Mouse (Mus musculus) B cell, adult (primary cell): Measurements from ENCODE around the gene Ifne. TPM values are rescaled to one million over a fixed set of nuclear protein-coding genes. Genes with fewer than 3 reads are reported as not detected.

ENCODE experiments used
- total RNA-seq: library from RNA; stranded (reverse); gene quantifications from 4 replicates; pipeline ENCODE4 v1.2.4, GENCODE M21; 2023; ENCODE audit not compliant: inconsistent age

Ifne gene
- total RNA-seq: not detected in 4 replicates

DNA sequence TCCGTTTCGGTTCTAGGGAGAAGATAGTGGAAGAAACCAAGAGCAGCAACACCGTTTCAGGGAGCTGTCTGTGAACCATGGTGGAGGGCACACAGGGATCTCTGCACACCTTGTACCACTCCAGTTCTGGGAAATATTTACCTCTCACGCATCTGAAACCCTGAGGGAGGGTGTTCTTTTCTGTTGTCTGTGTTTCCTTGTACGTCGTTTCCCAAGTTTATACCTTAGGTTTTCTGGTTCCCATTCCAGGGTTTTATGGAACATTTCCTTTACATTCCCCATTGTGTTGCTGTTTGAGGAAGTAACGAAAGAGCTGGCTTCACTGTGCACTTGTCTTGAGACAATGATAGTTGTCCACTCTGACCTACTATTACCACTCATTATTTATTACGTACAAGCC lies at the start of gene Ifne:
Gene Ifne (minus strand): TSS at position 101 of the 400 bp plus-strand sequence.

DNA sequence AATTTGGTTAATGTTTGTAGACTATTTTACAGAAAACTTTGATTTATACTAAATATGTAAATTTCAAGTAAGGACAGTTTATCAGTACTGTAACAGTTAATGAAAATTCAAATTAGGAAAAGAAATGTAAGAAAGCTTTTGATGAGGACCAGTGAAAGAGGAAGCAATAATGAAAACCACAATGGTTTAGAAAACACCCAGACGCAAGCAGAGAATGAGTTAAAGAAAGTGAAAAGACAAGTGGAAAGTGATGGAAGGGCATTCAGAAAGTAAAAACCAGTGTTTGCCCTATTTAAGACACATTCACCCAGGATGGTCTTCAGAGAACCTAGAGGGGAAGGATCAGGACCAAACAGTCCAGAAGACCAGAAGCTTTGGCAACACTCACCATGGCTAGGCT lies 30.3 kb downstream of the Ifne start, which contains the start of gene Ifna1:
Gene Ifna1 (plus strand): TSS at position 390 of the 400 bp plus-strand sequence.

DNA sequence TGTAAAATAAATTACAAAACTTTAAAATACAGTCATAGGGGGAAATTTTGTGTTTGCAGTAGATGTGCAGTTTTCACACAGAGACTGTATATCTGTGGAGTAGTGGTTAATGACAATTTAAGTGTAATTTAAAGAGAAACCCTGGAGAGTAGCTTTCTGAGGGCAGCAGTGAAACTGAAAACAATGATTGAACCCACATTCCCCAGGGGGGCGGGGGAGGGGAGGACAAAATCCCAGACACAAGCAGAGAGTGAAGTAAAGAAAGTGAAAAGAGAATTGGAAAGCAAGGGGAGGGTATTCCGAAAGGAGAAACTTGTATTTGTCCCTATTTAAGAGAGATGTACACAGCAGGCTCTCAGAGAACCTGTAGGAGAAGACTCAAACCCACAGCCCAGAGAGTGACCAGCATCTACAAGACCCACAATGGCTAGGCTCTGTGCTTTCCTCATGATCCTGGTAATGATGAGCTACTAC lies 38.5 kb downstream of the Ifne start, which contains the start of gene Ifna4:
Gene Ifna4 (plus strand): TSS at position 424 of the 474 bp plus-strand sequence.

DNA sequence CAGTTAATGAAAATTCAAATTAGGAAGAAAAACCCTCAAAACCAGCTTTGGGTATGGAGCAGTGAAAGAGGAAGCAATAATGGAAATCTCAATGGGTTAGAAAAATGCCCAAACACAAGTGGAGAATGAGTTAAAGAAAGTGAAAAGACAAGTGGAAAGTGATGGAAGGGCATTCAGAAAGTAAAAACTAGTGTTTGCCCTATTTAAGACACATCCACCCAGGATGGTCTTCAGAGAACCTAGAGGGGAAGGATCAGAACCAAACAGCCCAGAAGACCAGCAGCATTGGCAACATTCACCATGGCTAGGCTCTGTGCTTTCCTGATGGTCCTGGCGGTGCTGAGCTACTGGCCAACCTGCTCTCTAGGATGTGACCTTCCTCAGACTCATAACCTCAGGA lies 44.8 kb downstream of the Ifne start, which contains the start of gene Ifna5:
Gene Ifna5 (plus strand): TSS at position 301 of the 400 bp plus-strand sequence.

Other genes starting within 250 kb of the Ifne start
- gene C87499, start 245.8 kb downstream of the Ifne start, total RNA-seq: not detected in 4 replicates
- gene Ifna13, start 235.7 kb downstream of the Ifne start, total RNA-seq: not detected in 4 replicates
- gene Ifna16, start 203.3 kb downstream of the Ifne start, total RNA-seq: not detected in 4 replicates
- not detected in 4 replicates for gene Ifna2, start 196.3 kb downstream of the Ifne start, total RNA-seq
- gene Ifnab, start 188.8 kb downstream of the Ifne start, total RNA-seq: not detected in 4 replicates
- not detected in 4 replicates for gene Gm26566, start 158.4 kb downstream of the Ifne start, total RNA-seq
- gene Klhl9, start 157.7 kb downstream of the Ifne start, total RNA-seq: 16.1 to 18.8 TPM (median 16.6 TPM) in 4 replicates
- not detected in 4 replicates for gene Gm13271, start 125.3 kb downstream of the Ifne start, total RNA-seq
- not detected in 4 replicates for gene Gm13283, start 120.1 kb downstream of the Ifne start, total RNA-seq
- gene Gm13290, start 106.4 kb downstream of the Ifne start, total RNA-seq: not detected in 4 replicates
- not detected in 4 replicates for gene Gm13289, start 103.3 kb downstream of the Ifne start, total RNA-seq
- not detected in 4 replicates for gene Gm13272, start 100.4 kb downstream of the Ifne start, total RNA-seq
- not detected in 4 replicates for gene Ifnz, start 98.1 kb downstream of the Ifne start, total RNA-seq
- not detected in 4 replicates for gene Gm13276, start 94.5 kb downstream of the Ifne start, total RNA-seq
- not detected in 4 replicates for gene Gm13277, start 91.6 kb downstream of the Ifne start, total RNA-seq
- gene Gm13278, start 88.7 kb downstream of the Ifne start, total RNA-seq: not detected in 4 replicates
- gene Gm13275, start 85.7 kb downstream of the Ifne start, total RNA-seq: not detected in 4 replicates
- gene Gm13279, start 82.8 kb downstream of the Ifne start, total RNA-seq: not detected in 4 replicates
- 0.36 TPM in 1 of 4 replicates, not detected in the others for gene Gm13285, start 80.5 kb downstream of the Ifne start, total RNA-seq
- not detected in 4 replicates for gene Gm13287, start 76.9 kb downstream of the Ifne start, total RNA-seq
- not detected in 4 replicates for gene Gm13288, start 74.7 kb downstream of the Ifne start, total RNA-seq
- gene Ifna7, start 64.0 kb downstream of the Ifne start, total RNA-seq: not detected in 4 replicates
- gene Ifna11, start 60.2 kb downstream of the Ifne start, total RNA-seq: not detected in 4 replicates
- not detected in 4 replicates for gene Ifna6, start 52.8 kb downstream of the Ifne start, total RNA-seq
- not detected in 4 replicates for gene Ifna5, start 44.7 kb downstream of the Ifne start, total RNA-seq
- not detected in 4 replicates for gene Ifna4, start 38.3 kb downstream of the Ifne start, total RNA-seq
- gene Ifna1, start 30.1 kb downstream of the Ifne start, total RNA-seq: not detected in 4 replicates